Mouse (Mus musculus): ENCODE measurements around the gene Dhx34. TPM values are rescaled to one million over a fixed set of nuclear protein-coding genes. Genes with fewer than 3 reads are reported as not detected.

Dhx34 gene
- polyA plus RNA-seq, 1 experiment from 2014 or later, result 6.4 TPM

DNA sequence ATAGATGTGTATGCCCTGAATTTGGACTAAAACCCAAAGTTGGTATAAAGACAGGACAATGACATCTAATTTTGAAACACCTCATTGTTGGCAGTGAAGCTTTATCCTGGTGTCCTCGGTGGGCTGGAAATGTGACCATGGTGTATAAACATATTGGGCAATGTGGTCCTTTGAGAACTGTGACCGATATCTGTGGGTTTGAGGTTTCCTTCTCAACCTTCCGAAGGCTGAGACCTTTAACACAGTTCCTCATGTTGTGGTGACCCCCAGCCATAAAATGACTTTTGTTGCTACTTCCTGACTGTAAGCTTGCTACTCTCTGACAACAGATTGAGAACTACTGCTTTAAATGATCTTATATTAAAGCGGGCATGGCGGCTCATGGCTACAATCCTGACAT is 28.9 kb upstream of the Dhx34 start:
- no peak for DNase-seq
- no peaks in the 10 kb centered on the region for H3K9me3 ChIP-seq (replicated peaks)
- no peak overlapping the region for H3K27ac ChIP-seq
- H3K27me3 ChIP-seq, result no peaks in the 10 kb centered on the region
- no peak overlapping the region for H3K9ac ChIP-seq
- no peaks in the 10 kb centered on the region for H3K36me3 ChIP-seq
- peaks cover 4% of the 10 kb centered on the region; the same call in 1 of the 2 replicates for H3K4me1 ChIP-seq (replicated peaks)
- no peak overlapping the region for H3K4me2 ChIP-seq
- ATAC-seq (ENCODE audit: low read depth), result no peak
- WGBS (ENCODE audit: insufficient replicate concordance), result 10% methylated on average over 5 of the region's 5 CpGs
- H3K4me3 ChIP-seq (replicated peaks), result no peak overlapping the region

GRCm38 (mm10) chr7:16245958-16246357 is 24.1 kb upstream of the Dhx34 start:
- Histone ChIP-seq H3K36me3 (no peaks in the 10 kb centered on the region), H3K4me3 (replicated peaks) (no peak overlapping the region), H3K9ac (no peak overlapping the region), H3K27ac (no peak overlapping the region), H3K27me3 (no peaks in the 10 kb centered on the region), H3K4me1 (replicated peaks) (peaks cover 36% of the 10 kb centered on the region), H3K4me2 (no peak overlapping the region), H3K9me3 (replicated peaks) (no peaks in the 10 kb centered on the region)
- 15% methylated on average over 4 of the region's 4 CpGs for WGBS (ENCODE audit: insufficient replicate concordance)
- ATAC-seq (ENCODE audit: low read depth) (no peak), DNase-seq (no peak)

GRCm38 (mm10) chr7:16244067-16244466 is 22.2 kb upstream of the Dhx34 start, which contains the start of gene C5ar2:
C5ar2 (minus strand) TSS chr7:16244154.
- peak; percentile 22; the same call in 1 of the 2 replicates for ATAC-seq (ENCODE audit: low read depth)
- Histone ChIP-seq H3K9me3 (replicated peaks) (no peaks in the 10 kb centered on the region), H3K9ac (no peak within 1 kb of the TSS), H3K4me3 (replicated peaks) (no peak within 1 kb of the TSS), H3K4me1 (replicated peaks) (peaks cover 54% of the 10 kb centered on the region), H3K36me3 (no peaks in the 10 kb centered on the region), H3K27me3 (no peaks in the 10 kb centered on the region), H3K27ac (peak within 1 kb of the TSS; percentile 58), H3K4me2 (no peak within 1 kb of the TSS)
- 43% methylated on average over 5 of the region's 5 CpGs for WGBS (ENCODE audit: insufficient replicate concordance)
- no peak for DNase-seq

GRCm38 (mm10) chr7:16242198-16242597 is 20.4 kb upstream of the Dhx34 start:
- Histone ChIP-seq H3K9me3 (replicated peaks) (no peaks in the 10 kb centered on the region), H3K4me1 (replicated peaks) (peaks cover 57% of the 10 kb centered on the region), H3K4me3 (replicated peaks) (0 out of 2 replicates have a peak overlapping the region, but pooled peaks have one; percentile 6), H3K4me2 (peak overlapping the region; percentile 66), H3K9ac (peak overlapping the region; percentile 45), H3K27me3 (no peaks in the 10 kb centered on the region), H3K36me3 (peaks cover 8% of the 10 kb centered on the region; the same call in 1 of the 2 replicates), H3K27ac (peak overlapping the region; percentile 88)
- WGBS (ENCODE audit: insufficient replicate concordance), result 28% methylated on average over 6 of the region's 6 CpGs
- DNase-seq, result no peak
- ATAC-seq (ENCODE audit: low read depth), result no peak

DNA sequence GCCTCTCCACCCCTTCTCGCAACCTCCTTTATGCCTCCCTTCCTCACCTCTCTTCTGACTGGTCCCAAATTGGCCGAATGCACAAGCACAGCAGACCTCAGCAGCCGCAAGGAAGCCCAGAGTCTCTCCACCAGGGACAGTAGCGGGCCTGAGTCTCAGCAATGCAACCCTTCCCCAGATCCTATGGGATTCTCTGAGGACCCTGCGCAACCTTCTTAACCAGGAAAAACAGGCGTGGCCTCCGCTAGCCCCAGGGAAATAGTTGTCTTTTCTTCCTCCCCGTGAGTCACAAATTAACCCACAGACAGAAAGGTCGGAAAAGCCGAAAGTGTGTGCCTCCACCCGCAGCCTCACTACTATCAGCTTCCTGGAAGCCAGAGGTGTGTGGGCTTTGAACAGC is 19.9 kb upstream of the Dhx34 start:
- H3K4me1 ChIP-seq (replicated peaks), result peaks cover 57% of the 10 kb centered on the region

GRCm38 (mm10) chr7:16240978-16241303 is 19.1 kb upstream of the Dhx34 start:
- Histone ChIP-seq H3K36me3 (peaks cover 14% of the 10 kb centered on the region; the same call in 1 of the 2 replicates), H3K9me3 (replicated peaks) (no peaks in the 10 kb centered on the region), H3K4me3 (replicated peaks) (peak overlapping the region; percentile 47; the same call in 1 of the 2 replicates), H3K4me2 (peak overlapping the region; percentile 66), H3K27ac (peak overlapping the region; percentile 88), H3K27me3 (no peaks in the 10 kb centered on the region), H3K4me1 (replicated peaks) (peaks cover 55% of the 10 kb centered on the region), H3K9ac (0 out of 2 replicates have a peak overlapping the region, but pooled peaks have one; percentile 59)
- DNase-seq (no peak), ATAC-seq (ENCODE audit: low read depth) (no peak)
- WGBS (ENCODE audit: insufficient replicate concordance), result 14% methylated on average over 1 of the region's 1 CpGs

More for the DNA sequence above, 19.9 kb upstream of the Dhx34 start:
- Histone ChIP-seq H3K4me3 (replicated peaks) (0 out of 2 replicates have a peak overlapping the region, but pooled peaks have one; percentile 6), H3K36me3 (peaks cover 12% of the 10 kb centered on the region; the same call in 1 of the 2 replicates), H3K27me3 (no peaks in the 10 kb centered on the region), H3K4me2 (peak overlapping the region; percentile 66), H3K9me3 (replicated peaks) (no peaks in the 10 kb centered on the region), H3K9ac (peak overlapping the region; percentile 45), H3K27ac (peak overlapping the region; percentile 88)
- ATAC-seq (ENCODE audit: low read depth), result no peak
- 23% methylated on average over 11 of the region's 11 CpGs for WGBS (ENCODE audit: insufficient replicate concordance)
- no peak for DNase-seq

DNA sequence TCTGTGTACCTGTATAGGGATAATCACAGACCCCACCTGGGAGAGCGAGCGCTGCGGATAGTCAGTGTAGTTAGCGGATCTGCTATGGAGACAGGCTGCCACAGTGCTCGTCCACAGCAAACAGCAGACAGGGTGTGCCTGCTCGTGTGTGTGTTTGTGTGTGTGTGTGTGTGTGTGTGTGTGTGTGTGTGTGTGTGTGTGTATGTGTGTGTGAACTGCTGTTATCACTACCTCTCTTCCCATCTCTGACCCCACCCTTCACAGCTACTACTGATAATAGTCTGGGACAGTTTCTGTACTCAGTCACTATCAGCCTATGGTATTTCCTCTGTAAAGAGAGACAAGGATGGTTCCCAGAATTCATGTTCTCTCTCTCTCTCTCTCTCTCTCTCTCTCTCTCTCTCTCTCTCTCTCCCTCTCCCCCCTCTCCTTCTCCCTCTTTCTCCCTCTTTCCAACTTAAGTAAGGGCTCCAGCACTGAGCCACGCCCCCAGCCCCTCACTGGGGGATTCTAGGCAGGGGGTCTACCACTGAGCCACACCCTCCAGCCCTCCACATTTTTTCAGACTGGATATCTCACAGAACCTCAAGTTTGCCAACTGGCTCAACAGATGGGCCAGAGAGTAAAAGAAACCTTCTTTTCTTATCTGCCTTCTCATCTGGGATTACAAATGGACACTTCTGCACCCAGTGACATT is 18.6 kb upstream of the Dhx34 start:
- Histone ChIP-seq H3K36me3 (peaks cover 14% of the 10 kb centered on the region; the same call in 1 of the 2 replicates), H3K4me1 (replicated peaks) (peaks cover 55% of the 10 kb centered on the region), H3K27me3 (no peaks in the 10 kb centered on the region), H3K9ac (peak overlapping the region; percentile 59), H3K9me3 (replicated peaks) (no peaks in the 10 kb centered on the region), H3K4me3 (replicated peaks) (peak overlapping the region; percentile 47), H3K27ac (peak overlapping the region; percentile 88), H3K4me2 (peak overlapping the region; percentile 66)
- DNase-seq (peak; percentile 45), ATAC-seq (ENCODE audit: low read depth) (peak; percentile 89)
- 22% methylated on average over 7 of the region's 7 CpGs for WGBS (ENCODE audit: insufficient replicate concordance)

DNA sequence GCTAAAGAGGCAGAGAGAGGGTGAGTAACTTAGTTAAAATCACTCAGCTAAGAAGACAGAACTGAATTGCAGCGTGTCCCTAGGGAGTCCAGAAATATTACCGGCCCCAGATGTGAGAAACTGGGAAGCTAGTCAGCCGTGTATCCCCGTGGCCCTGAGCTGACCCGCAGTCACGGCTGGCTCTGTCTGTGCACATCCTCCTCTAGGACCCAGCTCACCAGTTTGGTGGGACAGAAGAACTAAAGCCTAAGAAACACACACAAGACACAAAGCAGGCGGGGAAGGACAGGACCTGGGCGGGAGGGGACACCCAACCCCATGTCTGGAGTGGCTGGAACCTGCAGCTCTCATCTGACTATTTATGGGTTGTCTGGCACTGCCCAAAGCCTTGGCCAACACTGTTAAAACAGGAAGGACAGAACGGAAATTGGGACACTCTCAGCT is 17.7 kb upstream of the Dhx34 start:
- no peak for DNase-seq
- Histone ChIP-seq H3K27me3 (no peaks in the 10 kb centered on the region), H3K27ac (peak overlapping the region; percentile 88), H3K4me1 (replicated peaks) (peaks cover 52% of the 10 kb centered on the region), H3K4me3 (replicated peaks) (peak overlapping the region; percentile 47), H3K4me2 (peak overlapping the region; percentile 66), H3K9me3 (replicated peaks) (no peaks in the 10 kb centered on the region), H3K36me3 (peaks cover 14% of the 10 kb centered on the region; the same call in 1 of the 2 replicates), H3K9ac (peak overlapping the region; percentile 59)
- peak; percentile 6; the same call in 1 of the 2 replicates for ATAC-seq (ENCODE audit: low read depth)
- 37% methylated on average over 9 of the region's 9 CpGs for WGBS (ENCODE audit: insufficient replicate concordance)

DNA sequence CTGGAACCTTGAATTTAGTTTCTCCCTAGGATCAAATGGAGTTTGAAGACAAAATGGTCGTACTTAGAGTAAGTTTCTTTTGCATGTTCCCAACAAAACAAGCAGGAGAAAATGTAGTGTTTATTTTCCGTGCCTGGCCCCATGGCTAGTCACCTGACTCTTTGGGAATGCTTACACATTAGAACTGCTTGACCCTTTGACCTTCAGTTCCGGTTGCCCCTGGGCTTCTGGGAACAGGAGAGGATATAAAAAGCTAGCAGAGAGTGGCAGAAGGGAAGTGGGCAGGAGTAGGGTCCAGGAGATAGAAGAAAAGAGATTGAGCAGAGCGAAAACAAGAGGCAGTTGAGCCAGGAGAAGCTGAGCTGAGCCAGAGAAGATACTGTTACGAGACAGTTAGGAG is 8.0 kb upstream of the Dhx34 start:
- Histone ChIP-seq H3K36me3 (no peaks in the 10 kb centered on the region), H3K27me3 (0 out of 2 replicates have a peak, but pooled peaks cover 8% of the 10 kb centered on the region), H3K9ac (no peak overlapping the region), H3K4me2 (no peak overlapping the region), H3K4me1 (replicated peaks) (peaks cover 12% of the 10 kb centered on the region), H3K27ac (no peak overlapping the region), H3K9me3 (replicated peaks) (no peaks in the 10 kb centered on the region; the same call in 1 of the 2 replicates), H3K4me3 (replicated peaks) (no peak overlapping the region)
- no peak for DNase-seq
- WGBS (ENCODE audit: insufficient replicate concordance), result 26% methylated on average over 5 of the region's 5 CpGs
- ATAC-seq (ENCODE audit: low read depth), result no peak

GRCm38 (mm10) chr7:16213986-16214385 is 7.9 kb downstream of the Dhx34 start:
- ATAC-seq (ENCODE audit: low read depth) (no peak), DNase-seq (no peak)
- WGBS (ENCODE audit: insufficient replicate concordance), result 89% methylated on average over 9 of the region's 9 CpGs
- H3K36me3 ChIP-seq, result peaks cover 66% of the 10 kb centered on the region
- H3K9ac ChIP-seq, result no peak overlapping the region
- no peaks in the 10 kb centered on the region for H3K9me3 ChIP-seq (replicated peaks)
- H3K4me1 ChIP-seq (replicated peaks), result no peaks in the 10 kb centered on the region; the same call in 1 of the 2 replicates
- no peak overlapping the region for H3K27ac ChIP-seq
- H3K4me3 ChIP-seq (replicated peaks), result no peak overlapping the region
- no peaks in the 10 kb centered on the region for H3K27me3 ChIP-seq
- H3K4me2 ChIP-seq, result no peak overlapping the region

DNA sequence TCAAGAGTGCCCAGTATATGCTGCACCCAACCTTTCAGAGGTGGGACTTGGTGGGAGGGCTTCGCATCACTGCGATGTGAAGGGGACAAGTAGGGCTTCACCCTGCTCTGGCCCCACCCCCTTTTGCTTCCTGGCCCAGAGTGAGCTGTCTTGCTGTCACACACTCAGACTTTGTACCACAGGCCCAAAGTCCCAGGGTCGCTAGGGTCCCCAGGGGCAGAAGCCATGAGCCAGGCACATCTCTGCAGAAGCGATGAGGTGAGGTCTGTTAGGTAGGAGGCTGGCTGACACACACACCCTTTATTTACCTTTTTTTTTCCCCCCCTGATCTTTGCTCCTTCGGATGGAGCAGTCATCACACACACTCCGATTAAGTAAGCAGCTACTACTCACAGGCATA is 8.6 kb downstream of the Dhx34 start:
- 81% methylated on average over 6 of the region's 6 CpGs for WGBS (ENCODE audit: insufficient replicate concordance)
- H3K36me3 ChIP-seq, result peaks cover 66% of the 10 kb centered on the region

More for the DNA sequence above, 8.6 kb downstream of the Dhx34 start:
- H3K9me3 ChIP-seq (replicated peaks), result no peaks in the 10 kb centered on the region
- ATAC-seq (ENCODE audit: low read depth) (peak; percentile 39), DNase-seq (no peak)
- no peak overlapping the region for H3K4me3 ChIP-seq (replicated peaks)
- H3K9ac ChIP-seq, result no peak overlapping the region
- no peak overlapping the region for H3K27ac ChIP-seq
- H3K4me1 ChIP-seq (replicated peaks), result no peaks in the 10 kb centered on the region; the same call in 1 of the 2 replicates
- no peaks in the 10 kb centered on the region for H3K27me3 ChIP-seq
- H3K4me2 ChIP-seq, result no peak overlapping the region

Measured in liver, embryonic 13.5 days (tissue).